Mouse (Mus musculus) right cerebral cortex, postnatal 10 days (tissue): ENCODE results near the gene Ccnyl1.
A peak's percentile ranks its signal among the peaks of the same experiment; 100 is the strongest.

ENCODE experiments used
- DNase-seq, 2 experiments: peaks; one replicate each; pipeline ENCODE4 v3.0.0; 2021; ENCODE audit warnings: low spot score in 2 of 2

Gene Ccnyl1

DNA sequence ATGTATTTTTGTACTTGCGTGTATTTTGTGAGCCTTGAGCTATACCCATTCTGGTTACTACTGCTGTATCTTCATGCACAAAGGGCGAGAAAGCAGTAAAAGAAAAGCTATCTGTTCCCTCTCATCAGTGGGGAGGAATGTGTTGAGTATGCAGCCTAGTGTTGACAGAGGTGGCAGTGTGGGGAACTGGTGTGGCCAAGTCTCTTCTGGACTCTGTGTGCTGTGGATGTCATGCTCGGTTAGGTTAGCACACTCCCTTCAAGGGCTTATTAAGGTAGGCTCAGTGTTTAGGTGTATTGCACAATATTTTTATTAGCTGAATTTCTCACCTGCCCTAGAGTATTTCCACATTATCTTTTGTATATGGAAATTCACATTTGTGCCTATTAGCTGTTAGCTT, 11.5 kb downstream of the Ccnyl1 start:
- DNase-seq = no peak

GRCm38 (mm10) chr1:64705230-64705629, 15.0 kb downstream of the Ccnyl1 start:
- DNase-seq = peak; percentile 68 to 70

DNA sequence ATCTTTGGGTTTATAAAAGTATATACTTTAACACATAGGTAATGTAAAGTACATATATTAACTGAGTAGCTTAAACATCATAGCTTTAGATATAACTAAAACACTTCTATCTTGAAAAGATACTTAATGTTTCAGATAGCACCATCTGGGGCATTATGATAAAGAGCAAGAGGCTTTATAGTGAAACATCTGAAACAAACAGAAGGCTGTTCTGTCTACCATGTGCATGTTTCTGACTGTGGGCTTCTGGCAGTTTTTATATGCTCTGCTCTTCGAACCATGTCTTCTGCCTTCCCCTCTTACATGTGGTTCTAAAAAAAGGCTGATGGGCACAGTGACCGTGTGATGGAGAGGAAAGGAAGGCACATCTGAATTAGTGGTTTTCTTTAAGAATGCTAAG, 16.4 kb downstream of the Ccnyl1 start:
- DNase-seq = no peak

DNA sequence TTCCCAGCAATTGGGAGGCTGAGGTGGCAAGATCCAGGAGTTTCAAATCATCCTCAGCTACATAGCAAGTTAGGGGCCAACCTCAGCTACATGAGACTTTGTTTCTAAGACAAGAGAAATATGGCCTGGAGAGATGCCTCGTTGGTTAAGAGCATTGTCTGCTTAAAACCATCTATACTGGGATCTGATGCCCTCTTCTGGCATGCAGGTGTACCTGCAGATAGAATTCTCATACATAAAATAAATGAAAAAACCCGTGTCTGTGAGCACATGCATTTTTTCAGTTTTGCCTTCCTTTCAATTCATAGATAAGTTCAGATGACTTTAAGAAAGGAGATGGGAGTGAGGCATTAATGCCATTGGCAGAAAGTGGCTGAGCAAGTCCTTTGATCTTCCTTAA, 19.6 kb downstream of the Ccnyl1 start:
- DNase-seq = no peak

- DNase-seq = no peak
These were observed 21.9 kb downstream of the Ccnyl1 start for GRCm38 (mm10) chr1:64712006-64712760.

DNA sequence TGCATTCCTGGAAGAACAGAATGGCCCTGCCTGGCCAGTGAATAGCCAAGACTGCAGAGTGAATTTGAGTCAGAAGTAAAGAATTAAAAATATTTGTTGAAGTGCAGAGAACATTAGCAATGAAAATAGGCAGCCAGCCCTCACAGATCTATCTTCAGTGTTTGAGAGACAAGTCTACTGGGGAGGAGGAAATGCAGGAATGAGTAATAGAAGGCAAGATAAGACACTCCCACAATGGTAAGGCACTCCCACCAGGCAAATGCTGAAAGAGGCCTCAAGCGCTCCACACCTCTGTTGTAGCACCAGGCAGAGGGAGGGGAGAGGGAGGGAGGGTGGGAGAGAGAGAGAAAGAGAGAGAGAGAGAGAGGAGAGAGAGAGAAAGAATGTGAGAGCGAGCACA, 25.2 kb downstream of the Ccnyl1 start:
- DNase-seq = no peak

- no peak for DNase-seq
These were observed 26.5 kb downstream of the Ccnyl1 start for GRCm38 (mm10) chr1:64716589-64717304.

- peak; percentile 72 to 74 for DNase-seq
These were observed 27.2 kb downstream of the Ccnyl1 start for GRCm38 (mm10) chr1:64717504-64717903.

DNA sequence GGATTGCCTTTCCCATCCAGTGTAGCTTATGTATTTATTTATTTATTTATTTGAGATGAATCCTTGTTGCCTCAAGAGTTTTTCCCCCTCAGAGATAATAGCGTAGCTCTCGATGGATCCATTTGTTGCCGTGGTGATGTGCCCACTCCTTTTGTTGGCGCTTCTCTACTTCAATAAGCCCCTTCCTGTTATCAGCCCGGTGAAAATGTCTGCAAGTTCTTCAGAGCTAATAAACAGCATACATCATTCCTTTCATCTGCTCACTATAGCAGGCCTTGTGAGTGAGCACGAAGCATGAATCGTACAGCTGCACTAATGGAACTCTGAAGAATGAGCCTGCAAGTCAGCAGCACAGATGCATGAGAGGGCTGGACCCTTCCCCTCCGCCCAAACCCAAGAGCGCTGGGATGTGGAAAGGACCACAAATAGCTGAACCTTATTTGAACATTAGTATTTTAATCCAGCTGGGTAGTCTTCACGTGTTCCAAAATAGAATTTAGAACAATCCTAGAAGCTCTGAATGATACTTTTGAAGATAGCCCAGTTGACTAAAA, 30.9 kb downstream of the Ccnyl1 start:
- no peak for DNase-seq

DNA sequence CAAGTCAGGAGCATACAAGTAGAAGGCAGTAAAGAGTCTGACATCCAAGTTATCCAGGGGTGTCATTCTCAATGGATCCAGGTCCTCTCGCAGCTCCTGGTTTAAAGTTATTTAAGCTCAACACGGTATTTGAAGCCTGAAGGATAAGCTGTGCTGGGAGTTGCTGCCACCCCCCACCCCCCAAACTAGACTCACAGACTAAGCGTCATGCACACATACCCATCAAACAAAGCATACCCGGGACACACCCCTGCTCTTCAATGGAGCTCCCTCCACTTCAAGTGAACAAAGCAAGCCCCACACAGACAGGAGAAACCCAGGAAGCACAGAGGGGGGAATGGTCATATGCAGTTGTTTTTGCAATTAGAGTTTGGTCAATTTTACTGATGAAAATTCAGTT, 39.8 kb downstream of the Ccnyl1 start:
- DNase-seq = no peak

DNA sequence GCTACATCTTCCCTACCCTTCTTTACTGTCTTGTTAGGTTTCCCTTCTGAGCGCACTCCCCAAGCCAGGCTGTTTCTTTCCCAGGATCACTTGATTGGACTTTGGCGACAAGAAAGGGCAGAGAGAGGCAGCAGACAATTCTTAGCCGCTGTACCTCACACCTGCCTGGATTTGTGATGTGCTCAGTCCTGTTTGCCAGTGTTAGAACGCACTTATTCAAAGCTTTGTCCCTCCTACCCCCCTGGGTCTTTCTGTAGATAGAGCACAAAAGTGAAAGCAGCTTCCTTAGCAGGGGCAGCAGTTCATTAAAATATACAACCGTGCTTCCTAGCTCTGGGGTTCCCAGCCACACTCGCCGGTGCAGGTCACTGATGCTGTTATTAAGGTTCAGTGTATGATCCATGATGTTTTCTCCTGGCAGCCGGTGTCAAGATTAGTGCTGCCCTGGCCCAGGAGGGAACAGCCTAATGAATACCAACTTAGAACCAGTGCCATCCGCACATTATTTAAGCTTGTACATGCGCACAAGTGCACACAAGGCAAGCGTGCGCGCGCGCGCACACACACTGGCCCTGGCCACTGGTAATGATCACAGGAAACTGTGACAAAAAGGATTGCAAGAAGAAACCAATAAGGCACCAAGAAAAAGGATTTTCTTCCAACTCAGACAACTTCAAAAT, 41.2 kb downstream of the Ccnyl1 start:
- no peak for DNase-seq

- DNase-seq = no peak
These were observed 41.9 kb downstream of the Ccnyl1 start for GRCm38 (mm10) chr1:64732161-64732560.

- no peak for DNase-seq
These were observed 42.5 kb downstream of the Ccnyl1 start for GRCm38 (mm10) chr1:64732637-64733200.

DNA sequence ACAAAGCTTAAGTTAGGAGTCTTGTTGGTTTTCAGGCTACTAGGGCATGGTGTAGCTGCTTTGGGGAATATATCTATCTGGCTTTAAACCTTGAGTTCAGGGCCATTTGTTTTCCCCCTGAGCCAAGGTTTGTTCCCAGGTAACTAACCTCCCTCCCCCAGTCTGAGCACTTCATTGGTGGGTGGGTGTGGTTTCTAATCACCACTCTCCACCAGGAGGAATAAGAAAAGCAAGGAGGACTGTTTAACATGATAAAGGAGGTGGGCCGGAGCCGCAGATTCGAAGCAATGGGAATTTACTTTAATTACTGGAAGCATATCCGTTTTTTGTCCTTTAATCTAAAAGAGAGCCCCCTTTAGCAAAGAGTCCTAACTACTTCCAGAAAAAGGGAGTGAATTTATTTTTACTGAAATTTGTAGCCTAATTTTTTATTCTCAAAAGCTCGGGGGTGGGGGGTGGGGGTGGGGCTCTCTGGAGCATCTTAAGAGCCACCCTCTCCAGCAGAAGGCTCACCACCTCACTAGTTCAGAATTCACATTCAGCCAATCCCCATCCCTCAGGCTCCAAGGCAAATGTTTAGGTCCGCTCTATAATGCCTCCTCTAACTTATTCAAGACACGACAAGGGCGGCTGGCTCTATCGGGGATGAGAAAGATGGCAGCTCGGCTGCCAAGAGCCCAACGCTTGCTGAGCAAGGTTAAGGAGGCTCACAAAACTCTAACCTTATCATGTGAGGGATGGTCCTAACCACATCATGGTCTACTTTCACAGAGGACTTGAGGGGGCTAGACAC, 43.4 kb downstream of the Ccnyl1 start:
- no peak for DNase-seq

DNA sequence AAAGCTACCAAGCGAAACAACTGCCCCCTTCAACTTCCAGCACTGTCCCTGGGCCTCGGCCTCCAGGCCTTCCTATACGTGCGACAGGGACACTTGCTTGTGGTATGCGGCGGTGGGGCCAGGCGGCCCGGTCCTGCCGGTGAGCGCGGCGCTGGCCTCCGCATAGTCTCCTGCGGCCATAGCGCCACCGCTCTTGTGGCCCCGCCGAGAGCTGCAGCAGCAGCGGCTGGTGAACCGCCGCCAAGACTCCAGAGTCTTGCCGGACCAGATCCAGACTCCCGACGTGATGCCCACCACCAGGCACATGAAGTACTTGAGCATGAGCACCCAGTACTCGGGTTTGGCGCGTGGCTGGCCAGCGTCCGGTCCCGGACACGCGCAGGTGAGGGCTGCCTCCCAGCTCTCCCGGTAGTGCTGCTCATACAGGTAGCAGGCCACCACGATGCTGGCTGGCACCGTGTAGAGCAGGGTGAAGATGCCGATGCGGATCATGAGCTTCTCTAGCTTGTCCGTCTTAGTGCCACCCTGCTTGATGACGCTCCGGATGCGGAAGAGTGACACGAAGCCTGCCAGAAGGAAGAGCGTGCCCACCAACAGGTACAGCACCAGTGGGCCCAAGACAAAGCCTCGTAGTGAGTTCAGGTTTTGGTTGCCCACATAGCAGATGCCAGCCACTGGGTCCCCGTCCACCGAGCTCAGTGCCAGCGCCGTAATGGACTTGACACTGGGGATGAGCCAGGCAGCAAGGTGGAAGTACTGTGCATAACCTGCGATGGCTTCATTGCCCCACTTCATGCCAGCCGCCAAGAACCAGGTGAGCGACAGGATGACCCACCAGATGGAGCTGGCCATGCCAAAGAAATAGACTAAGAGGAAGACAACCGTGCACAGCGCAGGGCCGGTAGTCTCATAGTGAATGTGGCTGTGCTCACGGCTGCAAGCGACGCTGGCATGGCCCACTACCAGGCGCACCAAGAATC, 44.8 kb downstream of the Ccnyl1 start:
- DNase-seq = peak; percentile 41 to 42

DNA sequence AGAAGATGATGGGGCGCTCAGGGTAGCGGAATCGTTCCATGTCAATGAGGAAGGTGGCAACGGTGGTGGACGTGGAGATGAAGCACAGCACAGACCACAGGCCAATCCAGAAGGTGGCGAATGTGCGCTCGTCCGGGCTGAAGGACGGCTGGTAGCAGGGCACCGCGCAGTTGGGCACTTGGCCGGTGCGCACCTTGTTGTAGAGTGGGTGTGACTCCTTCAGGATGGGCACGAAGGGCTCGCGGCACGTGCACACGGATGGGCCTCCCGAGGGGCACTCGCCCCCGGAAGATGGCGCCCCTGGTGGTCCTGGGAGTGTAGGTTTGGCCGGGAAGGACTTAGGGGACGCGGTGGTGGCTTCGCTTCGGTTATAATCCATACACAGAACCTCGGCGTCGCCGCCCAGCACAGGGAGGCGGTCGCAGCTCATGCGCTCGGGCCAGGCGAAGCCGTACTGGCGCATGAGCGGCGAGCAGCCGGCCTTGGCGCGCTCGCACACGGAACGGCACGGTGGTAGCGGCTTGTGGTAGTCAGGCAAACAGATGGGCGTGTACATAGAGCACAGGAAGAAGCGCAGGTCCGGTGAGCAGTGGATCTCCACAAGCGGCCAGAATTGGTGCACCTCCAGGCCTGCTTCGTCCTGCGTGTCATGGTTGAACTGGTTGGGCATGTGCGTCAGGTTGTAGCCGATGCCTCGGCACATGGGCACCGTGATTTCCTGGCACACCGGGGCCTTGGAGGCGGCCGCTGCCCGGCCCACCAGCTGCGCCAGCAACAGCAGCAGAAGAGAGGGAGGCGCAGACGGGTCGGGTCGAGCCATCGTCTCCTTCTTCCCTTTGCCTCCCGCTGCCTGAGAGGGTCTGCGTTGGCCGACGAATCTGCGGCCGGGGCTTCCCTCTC, 45.8 kb downstream of the Ccnyl1 start:
- DNase-seq = peak; percentile 43 to 46

DNA sequence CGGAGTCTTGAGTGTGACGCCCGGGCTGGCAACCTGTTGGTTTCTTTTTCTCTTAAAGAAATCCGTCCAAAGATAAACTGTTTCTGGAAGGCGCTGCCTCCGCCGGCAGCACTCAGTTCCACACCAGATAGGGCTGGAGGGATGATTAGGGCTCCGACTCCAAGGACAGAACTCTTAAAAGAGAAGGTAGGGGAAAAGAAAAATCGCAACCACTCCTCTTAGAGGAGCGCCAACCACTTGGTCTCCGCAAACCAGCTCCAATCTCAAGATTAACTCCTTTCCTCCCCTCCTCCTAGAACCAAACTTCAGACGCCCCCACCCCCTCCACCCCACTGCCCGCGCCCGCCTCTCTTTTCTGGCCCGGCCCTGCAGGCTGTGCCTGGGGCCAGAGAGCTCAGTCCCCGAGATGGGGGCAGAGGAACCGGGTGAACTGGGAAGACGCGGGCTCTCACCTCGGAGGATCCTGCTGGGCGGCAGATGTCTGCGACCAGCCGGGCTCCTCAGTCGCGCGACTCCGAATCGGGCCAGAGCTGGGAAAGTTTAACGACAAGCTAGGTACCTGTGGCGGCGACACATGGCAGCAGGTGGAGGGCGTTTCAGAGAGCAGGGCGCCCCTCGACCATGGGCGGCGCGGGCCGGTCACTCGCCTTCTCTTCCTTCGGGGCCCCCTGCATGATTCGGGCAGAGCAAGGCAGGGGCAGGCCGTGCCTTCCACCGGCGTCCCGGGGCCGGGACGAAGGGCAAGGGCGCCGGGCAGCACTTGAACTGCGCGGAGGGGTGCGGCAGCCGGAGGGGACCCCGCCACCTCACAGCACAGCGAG, 46.6 kb downstream of the Ccnyl1 start:
- no peak for DNase-seq

- DNase-seq = peak; percentile 83 to 85
These were observed 47.4 kb downstream of the Ccnyl1 start, which contains the start of gene Fzd5 for GRCm38 (mm10) chr1:64737502-64738179. TSS of gene Fzd5 (minus strand) at chr1:64737751.
